Mouse (Mus musculus) brain, embryonic 14.5 days (tissue): Measurements from ENCODE around the gene Gria2.

Source experiments
- CTCF ChIP-seq: fragments of 200-500 bp; IDR thresholded peaks from 2 replicates; pipeline ENCODE4 v1.5.1; 2012; ENCODE audit warnings: inconsistent platforms, mild to moderate bottlenecking, moderate library complexity, borderline replicate concordance; ENCODE audit not compliant: insufficient read depth, insufficient read length; ENCODE audit errors: extremely low read depth
- POLR2A ChIP-seq: fragments of 200-500 bp; IDR thresholded peaks from 2 replicates; pipeline ENCODE4 v1.6.1; 2012; ENCODE audit warnings: mild to moderate bottlenecking, inconsistent platforms, borderline replicate concordance; ENCODE audit not compliant: poor library complexity, insufficient read depth, insufficient read length, severe bottlenecking; ENCODE audit errors: extremely low read depth

DNA sequence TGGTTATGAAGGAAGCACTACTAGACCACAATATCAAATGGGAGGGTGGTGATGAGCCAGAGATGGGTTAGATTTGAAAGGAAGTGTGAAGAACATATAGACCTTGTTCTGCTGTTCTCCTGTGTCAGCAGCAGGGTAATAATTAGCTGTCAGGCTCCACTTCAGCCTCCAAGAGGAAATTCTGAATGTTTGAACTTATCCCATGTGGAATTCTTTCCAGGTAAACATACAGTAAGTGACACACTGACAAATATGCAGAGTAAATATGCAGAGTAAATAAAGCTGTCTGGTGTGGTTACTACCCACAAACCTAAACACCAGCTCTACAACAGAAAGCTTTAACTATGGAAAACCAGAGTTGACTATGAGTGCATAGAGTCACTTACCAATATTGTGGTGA, 93.6 kb downstream of the Gria2 start:
- TF ChIP-seq CTCF (no peak), POLR2A (no peak)
